Mouse (Mus musculus): ENCODE measurements around the gene Stn1. TPM values are rescaled to one million over a fixed set of nuclear protein-coding genes. Genes with fewer than 3 reads are reported as not detected.
"Not testable (repeated sequence)": the region's sequence is repeated elsewhere in the genome, so short reads cannot be mapped to it uniquely, and the experiment has no call there.

Gene Stn1
- 15.3 and 16.1 TPM in 2 replicates for total RNA-seq (2021)
- long read RNA-seq, experiment 1, transcript Stn1-201 (10 exons, 1,992 nt): major isoform, 21 of 26 reads
- long read RNA-seq, experiment 1, partial matches to known transcripts: 1 of 26 reads
- long read RNA-seq, experiment 1, other reads (novel, unspliced or antisense): 2 of 26 reads
- long read RNA-seq, experiment 2, transcript Stn1-201 (10 exons, 1,992 nt): major isoform, 17 of 19 reads
- long read RNA-seq, experiment 2, partial matches to known transcripts: 1 of 19 reads
- long read RNA-seq, experiment 2, other reads (novel, unspliced or antisense): 1 of 19 reads

- peak; percentile 29 for DNase-seq
Observed at GRCm38 (mm10) chr19:47537300-47537792, at the start of gene Stn1. Stn1 (minus strand) TSS chr19:47537507.

GRCm38 (mm10) chr19:47587009-47587408 is 49.7 kb upstream of the Stn1 start:
- no peak for DNase-seq

- no peak for DNase-seq
Observed at GRCm38 (mm10) chr19:47585772-47586171, 48.5 kb upstream of the Stn1 start.

GRCm38 (mm10) chr19:47579788-47580631 is 42.7 kb upstream of the Stn1 start:
- DNase-seq: peak; percentile 61

GRCm38 (mm10) chr19:47579225-47579787 is 42.0 kb upstream of the Stn1 start, which contains the start of gene Slk:
Slk (plus strand) TSS chr19:47579678.
- DNase-seq: peak; percentile 90

GRCm38 (mm10) chr19:47578581-47579224 is 41.4 kb upstream of the Stn1 start:
- no peak for DNase-seq

GRCm38 (mm10) chr19:47573718-47574117 is 36.4 kb upstream of the Stn1 start:
- no peak for DNase-seq

- DNase-seq: not testable (repeated sequence)
Observed at GRCm38 (mm10) chr19:47571981-47572380, 34.7 kb upstream of the Stn1 start.

GRCm38 (mm10) chr19:47570042-47570441 is 32.7 kb upstream of the Stn1 start:
- DNase-seq: no peak

- no peak for DNase-seq
Observed at GRCm38 (mm10) chr19:47565994-47566393, 28.7 kb upstream of the Stn1 start.

GRCm38 (mm10) chr19:47565031-47565654 is 27.8 kb upstream of the Stn1 start:
- no peak for DNase-seq

GRCm38 (mm10) chr19:47563715-47564114 is 26.4 kb upstream of the Stn1 start:
- no peak for DNase-seq

- DNase-seq: no peak
Observed at GRCm38 (mm10) chr19:47561996-47562441, 24.7 kb upstream of the Stn1 start.

GRCm38 (mm10) chr19:47560544-47561161 is 23.3 kb upstream of the Stn1 start:
- DNase-seq: no peak

- no peak for DNase-seq
Observed at GRCm38 (mm10) chr19:47559751-47560512, 22.6 kb upstream of the Stn1 start.

GRCm38 (mm10) chr19:47559145-47559544 is 21.8 kb upstream of the Stn1 start:
- no peak for DNase-seq

- DNase-seq: no peak
Observed at GRCm38 (mm10) chr19:47549584-47549983, 12.3 kb upstream of the Stn1 start.

- DNase-seq: no peak
Observed at GRCm38 (mm10) chr19:47549174-47549573, 11.9 kb upstream of the Stn1 start.

GRCm38 (mm10) chr19:47548432-47549076 is 11.2 kb upstream of the Stn1 start:
- DNase-seq: no peak

GRCm38 (mm10) chr19:47545528-47545927 is 8.2 kb upstream of the Stn1 start:
- no peak for DNase-seq
